Mouse (Mus musculus) lung, postnatal 0 days (tissue): ENCODE data around the gene Osbpl9. TPM values are rescaled to one million over a fixed set of nuclear protein-coding genes. Genes with fewer than 3 reads are reported as not detected.
A peak's percentile ranks its signal among the peaks of the same experiment; 100 is the strongest.

Experiments used
- ATAC-seq: fragments of 200-750 bp; cut with Nextera tagmentation; 2 replicates; pipeline ENCODE4 v1.8.0; 2017; ENCODE audit warnings: moderate library complexity
- DNase-seq: peaks from one replicate; pipeline ENCODE4 v3.0.0-alpha.2; 2016; ENCODE audit warnings: low spot score
- H3K27ac ChIP-seq: fragments of 300-500 bp; sonication (generic); 2 replicates; pipeline ENCODE4 v1.5.1; 2014; ENCODE audit warnings: antibody characterized with exemption, mild to moderate bottlenecking, low read length, mixed read lengths
- H3K27me3 ChIP-seq: fragments of 300-500 bp; sonication (generic); replicated peaks from 2 replicates; pipeline ENCODE4 v1.6.1; 2014; ENCODE audit warnings: low read length, mixed read lengths; ENCODE audit not compliant: insufficient read depth
- H3K36me3 ChIP-seq: fragments of 300-500 bp; sonication (generic); 2 replicates; pipeline ENCODE4 v1.6.1; 2014; ENCODE audit warnings: low read length, mixed read lengths; ENCODE audit not compliant: insufficient read depth
- H3K4me1 ChIP-seq: fragments of 300-500 bp; sonication (generic); 2 replicates; pipeline ENCODE4 v1.6.1; 2014; ENCODE audit warnings: antibody characterized with exemption, low read depth, low read length, mixed read lengths; ENCODE audit not compliant: insufficient read depth
- H3K4me2 ChIP-seq: fragments of 300-500 bp; sonication (generic); replicated peaks from 2 replicates; pipeline ENCODE4 v1.6.1; 2014; ENCODE audit warnings: low read depth, mild to moderate bottlenecking, low read length, moderate library complexity, mixed read lengths
- H3K4me3 ChIP-seq: fragments of 300-500 bp; sonication (generic); 2 replicates; pipeline ENCODE4 v1.5.1; 2014; ENCODE audit warnings: low read depth, low read length
- H3K9ac ChIP-seq: fragments of 300-500 bp; sonication (generic); replicated peaks from 2 replicates; pipeline ENCODE4 v1.6.1; 2014; ENCODE audit warnings: low read depth, mild to moderate bottlenecking
- H3K9me3 ChIP-seq: fragments of 300-500 bp; sonication (generic); 2 replicates; pipeline ENCODE4 v1.6.1; 2016; ENCODE audit warnings: low read length, mixed read lengths
- CTCF ChIP-seq: IDR thresholded peaks from 2 replicates; pipeline ENCODE4 v1.5.1; 2016; ENCODE audit warnings: antibody characterized with exemption, mild to moderate bottlenecking
- EP300 ChIP-seq: IDR thresholded peaks from 2 replicates; pipeline ENCODE4 v1.6.1; 2016; ENCODE audit warnings: antibody characterized with exemption, mild to moderate bottlenecking, control low read depth
- WGBS: fragments of 180-500 bp; shearing (Covaris S2); extraction: QIAGEN DNeasy Blood & Tissue Kit; methylation state at CpG from one replicate; pipeline ENCODE4 v1.1.7; 2014; 5-methylcytosine and 5-hydroxymethylcytosine counted together
- polyA plus RNA-seq: library from polyadenylated mRNA; unstranded; fragments of >200 nt; fragmentation: Nextera tagmentation; extraction: Ambion mirVana; gene quantifications from 2 replicates; pipeline ENCODE4 v1.2.1, GENCODE M21; 2015

Gene Osbpl9
- polyA plus RNA-seq, 1 experiment from 2014 or later, result 98.5 TPM

- H3K4me2 ChIP-seq, result no peak overlapping the region
- no peaks in the 10 kb centered on the region for H3K36me3 ChIP-seq
- TF ChIP-seq EP300, result no peak
- TF ChIP-seq CTCF, result no peak
- no peaks in the 10 kb centered on the region; the same call in 1 of the 2 replicates for H3K4me1 ChIP-seq
- H3K27me3 ChIP-seq, result no peaks in the 10 kb centered on the region
- 53% methylated on average over 6 of the region's 6 CpGs for WGBS
- no peak for DNase-seq
- ATAC-seq, result peak; percentile 50
- H3K9me3 ChIP-seq, result no peaks in the 10 kb centered on the region
- no peak overlapping the region for H3K4me3 ChIP-seq
- peak overlapping the region; percentile 39; the same call in 1 of the 2 replicates for H3K27ac ChIP-seq
- H3K9ac ChIP-seq, result no peak overlapping the region
Observed at GRCm38 (mm10) chr4:109225606-109226005, 23.5 kb upstream of the Osbpl9 start.

GRCm38 (mm10) chr4:109224762-109225552, 22.9 kb upstream of the Osbpl9 start:
- H3K9me3 ChIP-seq, result no peaks in the 10 kb centered on the region
- H3K36me3 ChIP-seq, result no peaks in the 10 kb centered on the region
- whole genome bisulfite sequencing, result 41% methylated on average over 13 of the region's 13 CpGs
- H3K4me2 ChIP-seq, result no peak overlapping the region
- H3K4me1 ChIP-seq, result no peaks in the 10 kb centered on the region; the same call in 1 of the 2 replicates
- H3K27me3 ChIP-seq, result no peaks in the 10 kb centered on the region
- DNase-seq (peak; percentile 68), ATAC-seq (peak; percentile 89)
- H3K9ac ChIP-seq, result no peak overlapping the region
- H3K4me3 ChIP-seq, result no peak overlapping the region
- peak overlapping the region; percentile 39; the same call in 1 of the 2 replicates for H3K27ac ChIP-seq
- TF ChIP-seq CTCF, result no peak
- no peak for TF ChIP-seq EP300

GRCm38 (mm10) chr4:109222001-109222400, 19.9 kb upstream of the Osbpl9 start:
- Histone ChIP-seq H3K9ac (no peak overlapping the region), H3K36me3 (no peaks in the 10 kb centered on the region), H3K4me3 (no peak overlapping the region), H3K9me3 (no peaks in the 10 kb centered on the region), H3K27ac (no peak overlapping the region), H3K27me3 (no peaks in the 10 kb centered on the region), H3K4me1 (no peaks in the 10 kb centered on the region; the same call in 1 of the 2 replicates), H3K4me2 (no peak overlapping the region)
- WGBS, result 51% methylated on average over 3 of the region's 3 CpGs
- DNase-seq (no peak), ATAC-seq (no peak)
- TF ChIP-seq EP300, result no peak
- no peak for TF ChIP-seq CTCF

GRCm38 (mm10) chr4:109220441-109220940, 18.4 kb upstream of the Osbpl9 start:
- Histone ChIP-seq H3K27me3 (no peaks in the 10 kb centered on the region), H3K27ac (no peak overlapping the region), H3K36me3 (no peaks in the 10 kb centered on the region), H3K4me3 (no peak overlapping the region), H3K9ac (no peak overlapping the region), H3K4me1 (no peaks in the 10 kb centered on the region; the same call in 1 of the 2 replicates), H3K9me3 (no peaks in the 10 kb centered on the region), H3K4me2 (no peak overlapping the region)
- ATAC-seq, result no peak
- DNase-seq, result no peak
- 64% methylated on average over 14 of the region's 14 CpGs for WGBS
- TF ChIP-seq EP300 (no peak), CTCF (no peak)

- no peak overlapping the region for H3K4me3 ChIP-seq
- no peaks in the 10 kb centered on the region for H3K36me3 ChIP-seq
- H3K9me3 ChIP-seq, result no peaks in the 10 kb centered on the region
Observed at GRCm38 (mm10) chr4:109218008-109218407, 15.9 kb upstream of the Osbpl9 start.

GRCm38 (mm10) chr4:109213986-109214385, 11.9 kb upstream of the Osbpl9 start:
- H3K27me3 ChIP-seq, result no peaks in the 10 kb centered on the region
- H3K4me3 ChIP-seq, result no peak overlapping the region
- no peak for TF ChIP-seq EP300
- no peak for TF ChIP-seq CTCF
- 65% methylated on average over 3 of the region's 3 CpGs for WGBS
- no peak overlapping the region for H3K4me2 ChIP-seq
- H3K4me1 ChIP-seq, result no peaks in the 10 kb centered on the region
- DNase-seq, result no peak
- H3K9ac ChIP-seq, result no peak overlapping the region
- no peaks in the 10 kb centered on the region for H3K9me3 ChIP-seq
- no peak overlapping the region for H3K27ac ChIP-seq
- H3K36me3 ChIP-seq, result no peaks in the 10 kb centered on the region
- no peak for ATAC-seq

More at GRCm38 (mm10) chr4:109218008-109218407, 15.9 kb upstream of the Osbpl9 start:
- no peak for DNase-seq
- ATAC-seq, result no peak
- Histone ChIP-seq H3K4me1 (no peaks in the 10 kb centered on the region), H3K27me3 (no peaks in the 10 kb centered on the region), H3K27ac (no peak overlapping the region), H3K9ac (no peak overlapping the region), H3K4me2 (no peak overlapping the region)
- TF ChIP-seq CTCF, result no peak
- TF ChIP-seq EP300, result no peak
- 79% methylated on average over 7 of the region's 7 CpGs for WGBS
